Mouse (Mus musculus) cerebellum, adult 18-20 months (tissue): Measurements from ENCODE around the gene Zfp945.
A peak's percentile ranks its signal among the peaks of the same experiment; 100 is the strongest.
"Not testable (repeated sequence)": the region's sequence is repeated elsewhere in the genome, so short reads cannot be mapped to it uniquely, and the experiment has no call there.

Source experiments
- DNase-seq, 2 experiments: peaks; one replicate each; pipeline ENCODE4 v3.0.0; 2021

Zfp945 gene

GRCm38 (mm10) chr17:22866845-22867481 lies at the start of gene Zfp945:
TSS of gene Zfp945 (minus strand) at chr17:22867134.
- peak; percentile 44 to 49 for DNase-seq

GRCm38 (mm10) chr17:22888302-22888701 lies 21.4 kb upstream of the Zfp945 start:
- DNase-seq: no peak

GRCm38 (mm10) chr17:22884059-22884698 lies 17.2 kb upstream of the Zfp945 start:
- no peak for DNase-seq

DNA sequence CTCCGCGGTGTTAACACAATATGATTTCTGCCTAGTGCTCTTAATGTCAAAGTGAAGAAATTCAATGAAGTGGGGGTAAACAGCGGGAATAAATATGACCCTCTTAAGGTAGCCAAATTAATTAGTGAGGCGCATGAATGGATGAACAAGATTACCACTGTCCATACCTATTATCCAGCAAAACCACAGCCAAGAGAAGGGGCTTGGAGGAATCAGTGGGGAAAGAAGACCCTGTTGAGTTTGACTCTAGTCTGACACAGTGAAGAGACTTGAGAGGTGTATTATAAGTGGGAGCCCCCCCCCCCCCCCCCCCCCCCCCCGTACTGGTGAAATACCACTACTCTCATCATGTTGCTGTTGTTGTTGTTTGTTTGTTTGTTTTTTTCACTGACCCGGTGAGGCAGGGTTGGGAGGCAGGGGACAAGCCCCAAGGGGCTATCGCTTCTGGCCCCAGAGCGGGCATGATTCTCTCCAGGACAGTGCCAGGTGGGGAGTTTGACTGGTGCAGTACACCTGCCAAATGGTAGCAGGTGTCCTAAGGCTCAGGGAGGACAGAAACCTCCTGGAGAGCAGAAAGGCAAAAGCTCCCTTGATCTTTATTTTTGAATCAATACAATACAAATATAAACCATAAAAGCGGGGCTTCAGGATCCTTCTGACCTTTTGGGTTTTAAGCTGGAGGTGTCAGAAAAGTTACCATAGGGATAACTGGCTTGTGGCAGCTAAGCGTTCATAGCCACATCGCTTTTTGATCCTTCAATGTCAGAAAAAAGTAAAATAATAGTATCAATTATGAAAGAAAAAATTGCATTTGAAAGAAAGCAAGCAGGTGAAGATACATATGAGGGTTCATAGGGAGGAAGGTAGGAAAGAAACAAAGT lies 10.7 kb upstream of the Zfp945 start:
- no peak for DNase-seq

GRCm38 (mm10) chr17:22876316-22876715 lies 9.4 kb upstream of the Zfp945 start:
- DNase-seq: no peak

DNA sequence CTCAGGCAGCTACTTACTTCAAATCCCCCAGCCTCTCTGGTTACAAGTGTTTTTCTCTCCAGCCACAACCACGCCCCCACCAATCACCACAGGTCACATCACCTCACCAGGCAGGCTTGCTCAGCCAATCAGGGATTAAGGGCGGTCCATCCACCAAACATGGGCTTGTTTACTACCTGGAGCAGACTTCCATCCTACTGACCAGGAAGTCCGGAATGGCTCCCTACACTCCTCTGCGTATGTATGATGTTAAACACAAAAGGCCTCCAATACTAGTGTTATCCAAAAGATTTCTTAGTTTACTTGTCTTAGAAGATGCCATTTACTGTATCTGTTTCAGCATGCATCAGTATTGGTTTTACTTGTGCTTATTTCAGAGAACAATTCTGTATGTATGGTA lies 8.6 kb upstream of the Zfp945 start:
- DNase-seq: not testable (repeated sequence)

- DNase-seq: no peak
Observed at GRCm38 (mm10) chr17:22866421-22866844, 501 bp downstream of the Zfp945 start.

GRCm38 (mm10) chr17:22821166-22821565 lies 45.8 kb downstream of the Zfp945 start:
- DNase-seq: no peak

DNA sequence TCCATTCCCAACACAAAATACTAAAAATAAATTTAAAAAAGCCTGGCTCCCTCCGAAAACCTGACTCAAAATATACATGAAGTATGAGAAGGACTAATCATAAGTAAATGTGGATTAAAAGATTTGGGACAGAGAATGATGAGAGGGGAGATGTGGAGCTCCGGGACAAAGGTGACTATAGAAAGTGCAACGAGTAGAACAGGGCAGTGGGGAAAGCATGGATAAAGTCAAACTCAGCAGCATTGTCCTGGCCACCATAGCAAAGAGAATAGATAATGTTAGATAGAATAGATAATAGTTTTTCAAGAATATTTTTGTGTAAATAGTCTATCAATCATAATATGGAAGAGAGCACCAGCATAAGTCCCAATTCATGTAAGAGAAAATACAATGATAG lies 48.7 kb downstream of the Zfp945 start:
- DNase-seq: no peak

DNA sequence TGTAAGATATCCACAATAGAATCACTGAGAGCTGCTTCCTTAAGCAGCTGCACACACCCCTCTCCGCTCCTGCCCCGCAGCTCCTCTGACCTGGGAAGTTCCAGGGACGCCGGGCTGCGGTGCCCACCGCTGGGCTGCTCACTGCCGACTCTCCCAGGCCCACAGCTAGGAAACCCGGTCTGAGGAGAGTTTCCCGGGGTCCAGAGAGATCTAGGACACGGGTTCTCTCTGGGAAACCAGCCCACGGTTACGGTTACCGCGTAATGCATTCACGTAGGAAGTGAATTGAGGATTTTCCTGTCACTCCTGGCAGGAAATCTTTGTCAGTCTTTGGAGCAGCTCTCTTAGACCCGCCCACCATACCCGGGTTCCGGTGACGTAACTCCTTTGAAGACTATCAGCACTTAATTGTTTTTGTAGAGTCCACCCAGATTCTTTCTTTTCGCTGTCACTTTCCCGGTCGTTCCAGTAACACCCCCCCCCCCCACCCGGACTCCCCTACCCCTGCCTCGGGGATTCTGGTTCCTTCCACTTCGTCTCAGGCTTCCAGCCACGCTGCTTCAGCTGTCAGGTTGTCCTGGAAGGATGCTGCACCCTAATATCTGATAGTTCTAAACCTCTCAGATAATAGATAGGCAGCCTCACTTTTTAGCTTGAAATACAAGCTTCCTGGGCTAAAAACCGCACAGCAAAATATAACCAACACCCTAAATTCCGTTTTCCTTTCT lies 49.3 kb downstream of the Zfp945 start:
- peak; percentile 66 to 77 for DNase-seq

DNA sequence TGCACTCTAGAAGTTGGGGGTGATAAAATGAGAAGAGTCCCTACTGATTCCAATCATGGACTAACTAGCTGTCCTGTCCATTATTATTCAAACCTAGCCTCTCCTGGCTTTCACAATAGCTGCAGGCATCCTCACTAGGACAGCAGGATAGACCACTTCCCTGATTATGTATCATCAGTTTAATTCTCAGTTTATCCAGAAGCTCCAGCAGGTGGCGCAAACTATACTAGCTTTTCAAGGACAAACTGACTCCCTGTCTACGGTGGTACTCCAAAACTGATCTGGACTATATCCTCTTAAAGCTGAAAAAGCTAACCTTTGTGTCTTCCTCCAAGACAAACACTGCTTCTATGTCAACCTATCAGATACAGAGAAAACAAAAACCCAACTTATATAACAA lies 67.2 kb downstream of the Zfp945 start:
- no peak for DNase-seq
